Mouse (Mus musculus): ENCODE measurements around the gene Dlg4. TPM values are rescaled to one million over a fixed set of nuclear protein-coding genes. Genes with fewer than 3 reads are reported as not detected.
A peak's percentile ranks its signal among the peaks of the same experiment; 100 is the strongest.

The Dlg4 gene
- polyA plus RNA-seq, 1 experiment: 19.4 TPM

- peak within 1 kb of the TSS; percentile 93 for H3K27ac ChIP-seq (ENCODE audit: control insufficient read depth, insufficient read depth, low read depth, low read length, poor library complexity)
- no peaks in the 10 kb centered on the region; the same call in 1 of the 2 replicates for H3K4me1 ChIP-seq (ENCODE audit: control insufficient read depth, insufficient read depth, low read length)
- under 1% methylated on average over 43 of the region's 43 CpGs for WGBS
- TF ChIP-seq CTCF (IDR thresholded peaks at IDR 0.05; ENCODE audit: control insufficient read depth, insufficient read depth, low read length): no peak
- TF ChIP-seq POLR2A (IDR thresholded peaks at IDR 0.05; ENCODE audit: borderline replicate concordance, control insufficient read depth, low read depth, low read length): no peak
- H3K4me3 ChIP-seq (replicated peaks; ENCODE audit: control insufficient read depth, low read depth, low read length): peak within 1 kb of the TSS; percentile 72
These were observed 35.5 kb upstream of the Dlg4 start, which contains the start of gene Ctdnep1 for GRCm38 (mm10) chr11:69981141-69981762. Gene Ctdnep1 (plus strand): TSS chr11:69981156.

DNA sequence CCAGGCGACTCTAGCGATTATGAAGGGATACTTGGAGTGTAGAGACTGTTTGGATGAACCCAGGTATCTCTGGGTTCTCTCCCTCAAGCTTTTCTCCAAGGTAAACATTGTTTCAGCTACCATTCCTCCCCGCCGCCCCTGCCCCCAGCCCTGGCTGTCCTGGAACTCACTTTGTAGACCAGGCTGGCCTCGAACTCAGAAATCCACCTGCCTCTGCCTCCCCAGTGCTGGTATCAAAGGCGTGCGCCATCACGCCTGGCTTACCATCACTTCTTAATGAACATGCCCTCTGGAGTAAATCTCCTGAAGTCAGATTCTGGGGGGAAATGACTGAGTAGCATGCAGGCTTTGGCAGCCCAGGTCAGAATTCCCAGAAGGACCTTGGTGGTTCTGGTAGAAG is 34.5 kb upstream of the Dlg4 start, which contains the start of gene Elp5:
Elp5 (minus strand) TSS at position 293 of the 400 bp plus-strand sequence.
- peak within 1 kb of the TSS; percentile 85 for H3K27ac ChIP-seq (ENCODE audit: control insufficient read depth, insufficient read depth, low read depth, low read length, poor library complexity)
- H3K4me1 ChIP-seq (ENCODE audit: control insufficient read depth, insufficient read depth, low read length): no peaks in the 10 kb centered on the region; the same call in 1 of the 2 replicates
- H3K4me3 ChIP-seq (replicated peaks; ENCODE audit: control insufficient read depth, low read depth, low read length): peak within 1 kb of the TSS; percentile 72
- no peak for TF ChIP-seq POLR2A (IDR thresholded peaks at IDR 0.05; ENCODE audit: borderline replicate concordance, control insufficient read depth, low read depth, low read length)
- no peak for TF ChIP-seq CTCF (IDR thresholded peaks at IDR 0.05; ENCODE audit: control insufficient read depth, insufficient read depth, low read length)
- WGBS: 63% methylated on average over 8 of the region's 8 CpGs

GRCm38 (mm10) chr11:69982877-69983276 is 33.9 kb upstream of the Dlg4 start:
- 52% methylated on average over 5 of the region's 5 CpGs for WGBS
- Histone ChIP-seq H3K4me1 (ENCODE audit: control insufficient read depth, insufficient read depth, low read length) (no peaks in the 10 kb centered on the region; the same call in 1 of the 2 replicates), H3K27ac (ENCODE audit: control insufficient read depth, insufficient read depth, low read depth, low read length, poor library complexity) (no peak overlapping the region)

GRCm38 (mm10) chr11:69983377-69983776 is 33.4 kb upstream of the Dlg4 start:
- H3K27ac ChIP-seq (ENCODE audit: control insufficient read depth, insufficient read depth, low read depth, low read length, poor library complexity): no peak overlapping the region
- no peak overlapping the region for H3K4me3 ChIP-seq (replicated peaks; ENCODE audit: control insufficient read depth, low read depth, low read length)
- WGBS: 81% methylated on average over 4 of the region's 4 CpGs
- no peaks in the 10 kb centered on the region; the same call in 1 of the 2 replicates for H3K4me1 ChIP-seq (ENCODE audit: control insufficient read depth, insufficient read depth, low read length)
- TF ChIP-seq POLR2A (IDR thresholded peaks at IDR 0.05; ENCODE audit: borderline replicate concordance, control insufficient read depth, low read depth, low read length) (no peak), CTCF (IDR thresholded peaks at IDR 0.05; ENCODE audit: control insufficient read depth, insufficient read depth, low read length) (no peak)

More at GRCm38 (mm10) chr11:69982877-69983276, 33.9 kb upstream of the Dlg4 start:
- TF ChIP-seq POLR2A (IDR thresholded peaks at IDR 0.05; ENCODE audit: borderline replicate concordance, control insufficient read depth, low read depth, low read length): no peak
- no peak for TF ChIP-seq CTCF (IDR thresholded peaks at IDR 0.05; ENCODE audit: control insufficient read depth, insufficient read depth, low read length)
- H3K4me3 ChIP-seq (replicated peaks; ENCODE audit: control insufficient read depth, low read depth, low read length): no peak overlapping the region

- 92% methylated on average over 8 of the region's 8 CpGs for WGBS
- TF ChIP-seq POLR2A (IDR thresholded peaks at IDR 0.05; ENCODE audit: borderline replicate concordance, control insufficient read depth, low read depth, low read length) (no peak), CTCF (IDR thresholded peaks at IDR 0.05; ENCODE audit: control insufficient read depth, insufficient read depth, low read length) (no peak)
These were observed 32.3 kb upstream of the Dlg4 start for GRCm38 (mm10) chr11:69984431-69984830.

GRCm38 (mm10) chr11:69989949-69990348 is 26.8 kb upstream of the Dlg4 start:
- TF ChIP-seq CTCF (IDR thresholded peaks at IDR 0.05; ENCODE audit: control insufficient read depth, insufficient read depth, low read length) (no peak), POLR2A (IDR thresholded peaks at IDR 0.05; ENCODE audit: borderline replicate concordance, control insufficient read depth, low read depth, low read length) (no peak)
- WGBS: 95% methylated on average over 8 of the region's 8 CpGs
- H3K4me3 ChIP-seq (replicated peaks; ENCODE audit: control insufficient read depth, low read depth, low read length): no peak overlapping the region
- peaks cover 2% of the 10 kb centered on the region; the same call in 1 of the 2 replicates for H3K4me1 ChIP-seq (ENCODE audit: control insufficient read depth, insufficient read depth, low read length)
- no peak overlapping the region for H3K27ac ChIP-seq (ENCODE audit: control insufficient read depth, insufficient read depth, low read depth, low read length, poor library complexity)

More at GRCm38 (mm10) chr11:69984431-69984830, 32.3 kb upstream of the Dlg4 start:
- no peak overlapping the region for H3K4me3 ChIP-seq (replicated peaks; ENCODE audit: control insufficient read depth, low read depth, low read length)
- H3K27ac ChIP-seq (ENCODE audit: control insufficient read depth, insufficient read depth, low read depth, low read length, poor library complexity): no peak overlapping the region
- H3K4me1 ChIP-seq (ENCODE audit: control insufficient read depth, insufficient read depth, low read length): no peaks in the 10 kb centered on the region; the same call in 1 of the 2 replicates

DNA sequence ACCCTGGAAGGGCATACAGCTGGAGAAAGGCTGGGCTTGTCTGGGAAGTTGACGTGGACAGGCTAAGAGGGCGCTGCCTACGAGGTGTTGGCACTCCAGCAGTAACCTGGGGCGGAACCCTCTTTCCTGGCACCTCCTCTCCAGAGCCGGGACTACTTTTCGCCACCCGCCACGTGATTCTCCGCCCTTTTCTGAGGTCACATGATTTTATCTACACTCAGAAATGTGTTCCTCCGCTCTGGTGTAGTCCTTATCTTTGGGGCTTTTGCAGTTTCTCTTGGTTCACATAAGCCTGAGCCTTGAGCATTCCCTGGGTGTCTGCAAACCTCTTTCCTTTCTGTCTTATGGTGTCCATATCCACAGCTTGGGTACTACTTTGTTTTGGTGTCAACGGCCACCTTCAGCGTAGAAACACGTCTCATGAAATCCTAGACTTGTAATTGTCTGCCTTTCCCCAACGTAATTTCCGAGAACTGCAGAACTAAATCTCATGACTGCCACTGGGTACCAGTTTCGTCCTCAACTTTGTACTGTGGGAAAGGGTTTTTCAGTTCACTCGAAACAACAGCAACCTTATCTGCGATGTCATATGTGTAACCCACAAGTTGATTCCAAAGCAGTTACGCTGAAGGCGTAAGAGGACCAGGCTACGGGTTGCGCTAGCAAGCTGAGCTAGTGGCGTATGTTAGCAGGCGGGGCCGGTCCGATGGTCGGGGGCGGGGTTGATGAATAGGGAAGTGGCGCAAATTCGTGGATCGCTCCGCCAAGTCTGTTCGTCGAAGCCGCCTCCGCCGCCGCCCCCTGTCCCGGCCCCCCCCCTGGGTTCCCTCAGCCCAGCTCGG is 25.7 kb upstream of the Dlg4 start, which contains the start of gene Gabarap:
Gabarap (plus strand) TSS at position 294 of the 842 bp plus-strand sequence.
- peaks cover 2% of the 10 kb centered on the region; the same call in 1 of the 2 replicates for H3K4me1 ChIP-seq (ENCODE audit: control insufficient read depth, insufficient read depth, low read length)
- TF ChIP-seq POLR2A (IDR thresholded peaks at IDR 0.05; ENCODE audit: borderline replicate concordance, control insufficient read depth, low read depth, low read length) (peak; percentile 73), CTCF (IDR thresholded peaks at IDR 0.05; ENCODE audit: control insufficient read depth, insufficient read depth, low read length) (no peak)
- under 1% methylated on average over 40 of the region's 40 CpGs for WGBS
- H3K27ac ChIP-seq (ENCODE audit: control insufficient read depth, insufficient read depth, low read depth, low read length, poor library complexity): peak within 1 kb of the TSS; percentile 88
- H3K4me3 ChIP-seq (replicated peaks; ENCODE audit: control insufficient read depth, low read depth, low read length): peak within 1 kb of the TSS; percentile 99

GRCm38 (mm10) chr11:69991711-69992110 is 25.0 kb upstream of the Dlg4 start:
- peaks cover 2% of the 10 kb centered on the region; the same call in 1 of the 2 replicates for H3K4me1 ChIP-seq (ENCODE audit: control insufficient read depth, insufficient read depth, low read length)
- under 1% methylated on average over 15 of the region's 15 CpGs for WGBS
- H3K4me3 ChIP-seq (replicated peaks; ENCODE audit: control insufficient read depth, low read depth, low read length): peak overlapping the region; percentile 99
- peak overlapping the region; percentile 88 for H3K27ac ChIP-seq (ENCODE audit: control insufficient read depth, insufficient read depth, low read depth, low read length, poor library complexity)
- TF ChIP-seq POLR2A (IDR thresholded peaks at IDR 0.05; ENCODE audit: borderline replicate concordance, control insufficient read depth, low read depth, low read length): peak; percentile 5; the same call in 1 of the 2 replicates
- TF ChIP-seq CTCF (IDR thresholded peaks at IDR 0.05; ENCODE audit: control insufficient read depth, insufficient read depth, low read length): no peak
